19 mouse cellular contexts compared by ENCODE assay signal in genomic region chr7:46204775-46205174, GRCm38 (mm10). TPM values are rescaled to one million over a fixed set of nuclear protein-coding genes. Genes with fewer than 3 reads are reported as not detected.
DNase-seq lines count a peak whose midpoint lies in the region; ATAC-seq and TF ChIP-seq lines count a peak whose summit lies in the region.
"Had no signal": no experiment of that assay in that cellular context is flagged by ENCODE, and none has a peak within 500 bp of the region (broad histone marks: within the 10 kb centered on the region; RNA-seq: fewer than 3 reads in every experiment).

No protein-coding gene starts in this region.

- H3K36me3 ChIP-seq in heart, adult 2 months (ENCODE audit: control insufficient read depth, insufficient read depth, low read length): no peaks in the 10 kb centered on the region
- no peaks in the 10 kb centered on the region for H3K36me3 ChIP-seq in neural tube, embryonic 15.5 days
- H3K36me3 ChIP-seq: hindbrain, embryonic 12.5 days; limb, embryonic 13.5 days; liver, embryonic 12.5 days; neural tube, embryonic 12.5 days; stomach, embryonic 15.5 days had no signal

- H3K27me3 ChIP-seq in heart, adult 2 months (ENCODE audit: control insufficient read depth, insufficient read depth, low read length): no peaks in the 10 kb centered on the region
- H3K27me3 ChIP-seq in neural tube, embryonic 15.5 days (replicated peaks): 0 out of 2 replicates have a peak, but pooled peaks cover 2% of the 10 kb centered on the region
- H3K27me3 ChIP-seq: forebrain, embryonic 13.5 days; hindbrain, embryonic 12.5 days; limb, embryonic 13.5 days; liver, embryonic 12.5 days; neural tube, embryonic 12.5 days; stomach, embryonic 15.5 days had no signal

- H3K79me2 ChIP-seq in heart, adult 2 months (replicated peaks; ENCODE audit: control insufficient read depth, insufficient read depth, low read length): no peaks in the 10 kb centered on the region

- no peak for TF ChIP-seq EP300 in heart, adult 2 months (IDR thresholded peaks at IDR 0.05; ENCODE audit: insufficient read depth, low read depth, low read length)

- H3K27ac ChIP-seq in heart, adult 2 months: no peak overlapping the region
- no peak overlapping the region for H3K27ac ChIP-seq in left cerebral cortex, adult 2 months
- no peak overlapping the region for H3K27ac ChIP-seq in neural tube, embryonic 15.5 days (replicated peaks)
- H3K27ac ChIP-seq: forebrain, embryonic 13.5 days; hindbrain, embryonic 12.5 days; limb, embryonic 13.5 days; liver, embryonic 12.5 days; neural tube, embryonic 12.5 days; stomach, embryonic 15.5 days had no signal

- DNase-seq in cerebellum, adult 18-20 months: peak; percentile 16 to 18
- DNase-seq in cerebellum, adult 9-11 months: no peak
- DNase-seq in heart, adult 2 months: no peak
- DNase-seq in heart, postnatal 4 days: no peak
- DNase-seq in left cerebral cortex, adult 2 months (ENCODE audit: extremely low spot score in 1 of 2, low spot score in 2 of 2): no peak
- DNase-seq in left cerebral cortex, adult 18-20 months (ENCODE audit: low spot score in 2 of 2): no peak
- DNase-seq: kidney, adult 8-10 months; lung, adult 18-20 months had no signal

- H3K4me2 ChIP-seq in neural tube, embryonic 15.5 days: no peak overlapping the region
- H3K4me2 ChIP-seq: forebrain, embryonic 13.5 days; heart, embryonic 11.5 days; hindbrain, embryonic 12.5 days; limb, embryonic 13.5 days; liver, embryonic 12.5 days; neural tube, embryonic 12.5 days; stomach, embryonic 15.5 days had no signal

- 64% methylated on average over 6 of the region's 6 CpGs for WGBS in heart, adult 2 months
- WGBS in neural tube, embryonic 15.5 days: 82% methylated on average over 6 of the region's 6 CpGs

- intact Hi-C loops in heart, adult 2 months (cut with DNase I): loop anchor here (1.0 kb wide), 1 partner anchor 108 kb away; no protein-coding TSS in a partner anchor
- intact Hi-C loops in left cerebral cortex, adult 2 months (cut with DNase I): loop anchor here (1.0 kb wide), 1 partner anchor 108 kb away; no protein-coding TSS in a partner anchor

- H3K4me1 ChIP-seq in heart, adult 2 months (ENCODE audit: control insufficient read depth, insufficient read depth, low read length): no peaks in the 10 kb centered on the region
- 0 out of 2 replicates have a peak, but pooled peaks cover 4% of the 10 kb centered on the region for H3K4me1 ChIP-seq in neural tube, embryonic 15.5 days
- H3K4me1 ChIP-seq: liver, embryonic 12.5 days; stomach, embryonic 15.5 days had no signal

- no peaks in the 10 kb centered on the region for H3K9me3 ChIP-seq in neural tube, embryonic 15.5 days (replicated peaks)
- H3K9me3 ChIP-seq: forebrain, embryonic 13.5 days; hindbrain, embryonic 12.5 days; limb, embryonic 13.5 days; liver, embryonic 12.5 days; megakaryocyte, embryonic 14.5 days; neural tube, embryonic 12.5 days; stomach, embryonic 15.5 days had no signal

- no peak for ATAC-seq in neural tube, embryonic 15.5 days (ENCODE audit: low FRiP score)
- ATAC-seq: liver, embryonic 12.5 days had no signal

- H3K9ac ChIP-seq in heart, adult 2 months (ENCODE audit: low read depth, low read length): no peak overlapping the region
- H3K9ac ChIP-seq in neural tube, embryonic 15.5 days (replicated peaks): no peak overlapping the region
- H3K9ac ChIP-seq: forebrain, embryonic 13.5 days; hindbrain, embryonic 12.5 days; limb, embryonic 13.5 days; liver, embryonic 12.5 days; neural tube, embryonic 12.5 days; stomach, embryonic 15.5 days had no signal

- H3K4me3 ChIP-seq in heart, adult 2 months: no peak overlapping the region
- no peak overlapping the region for H3K4me3 ChIP-seq in left cerebral cortex, adult 2 months
- H3K4me3 ChIP-seq in neural tube, embryonic 15.5 days (replicated peaks): no peak overlapping the region
- H3K4me3 ChIP-seq: forebrain, embryonic 13.5 days; hindbrain, embryonic 12.5 days; limb, embryonic 13.5 days; liver, embryonic 12.5 days; megakaryocyte, embryonic 14.5 days; neural tube, embryonic 12.5 days; stomach, embryonic 15.5 days had no signal

- TF ChIP-seq CTCF in heart, adult 2 months (IDR thresholded peaks at IDR 0.05): peak; percentile 39
- peak; percentile 19; the same call in 1 of the 2 replicates for TF ChIP-seq CTCF in left cerebral cortex, adult 2 months (IDR thresholded peaks at IDR 0.05)

- no peak for TF ChIP-seq POLR2A in heart, adult 2 months (IDR thresholded peaks at IDR 0.05; ENCODE audit: insufficient read depth, low read depth, low read length)

RNA-seq across cellular contexts. Expression of gene Abcc8, which starts 24.9 kb away (rescaled TPM):
- 10 to 100 TPM; 42.5 to 44.1 TPM for total RNA-seq in heart, adult 2 months (2021)
- 40.1 and 47.6 TPM in 2 replicates for polyA plus RNA-seq in heart, adult 2 months (2012; rRNA removed)
- 10 to 100 TPM; 72.8 to 79.6 TPM for total RNA-seq in heart, postnatal 4 days (2021)
- 10 to 100 TPM; 38.6 to 43.8 TPM for total RNA-seq in left cerebral cortex, adult 2 months (2021)
- 10 to 100 TPM; 34.8 to 39.2 TPM for total RNA-seq in left cerebral cortex, adult 18-20 months (2021)
- 11.2 and 12.4 TPM in 2 replicates for polyA plus RNA-seq in neural tube, embryonic 15.5 days (2015; fragmentation: Nextera tagmentation; extraction: Ambion mirVana)

RNA-seq across cellular contexts. Expression of gene Ush1c, which starts 33.5 kb away (rescaled TPM):
- total RNA-seq in heart, adult 2 months (2021): 1 to 10 TPM; 5.1 to 5.5 TPM
- 4.0 and 15.5 TPM in 2 replicates for polyA plus RNA-seq in heart, adult 2 months (2012; rRNA removed)
- total RNA-seq in heart, postnatal 4 days (2021): 10 to 100 TPM; 13.1 to 14.2 TPM
- total RNA-seq in left cerebral cortex, adult 2 months (2021): under 1 TPM in 1 of 2 experiments, not detected in 1; 0.14 TPM
- under 1 TPM in 1 of 2 experiments, not detected in 1; 0.28 TPM for total RNA-seq in left cerebral cortex, adult 18-20 months (2021)
- 2.1 and 5.0 TPM in 2 replicates for polyA plus RNA-seq in neural tube, embryonic 15.5 days (2015; fragmentation: Nextera tagmentation; extraction: Ambion mirVana)
- total RNA-seq: left cerebral cortex, postnatal 25 days had no signal

RNA-seq across cellular contexts. Expression of gene Otog, which starts 36.0 kb away (rescaled TPM):
- not detected for total RNA-seq in heart, adult 2 months (2021)
- 0.06 TPM in 1 of 2 replicates, not detected in the other for polyA plus RNA-seq in heart, adult 2 months (2012; rRNA removed)
- not detected for total RNA-seq in heart, postnatal 4 days (2021)
- total RNA-seq in left cerebral cortex, adult 2 months (2021): under 1 TPM; 0.07 to 0.19 TPM
- under 1 TPM in 1 of 2 experiments, not detected in 1; 0.07 TPM for total RNA-seq in left cerebral cortex, adult 18-20 months (2021)
- 0.09 TPM in 1 of 2 replicates, not detected in the other for polyA plus RNA-seq in neural tube, embryonic 15.5 days (2015; fragmentation: Nextera tagmentation; extraction: Ambion mirVana)
- total RNA-seq: heart, postnatal 10 days had no signal
- polyA plus RNA-seq: forebrain, embryonic 13.5 days; heart, embryonic 11.5 days; liver, embryonic 12.5 days had no signal

Comparison
In these comparisons a context has a peak if more than half of its experiments do, and no peak if none do; other contexts are left out.
1. DNase-seq: peak in cerebellum, adult 18-20 months (2 of 2); none in cerebellum, adult 9-11 months (single experiment), heart, adult 2 months (0 of 2), heart, postnatal 4 days (single experiment), left cerebral cortex, adult 2 months (0 of 2) and left cerebral cortex, adult 18-20 months (0 of 2).
2. RNA of gene Ush1c, which starts 33.5 kb away (total RNA-seq): 13.1 to 14.2 TPM in heart, postnatal 4 days and 5.1 to 5.5 TPM in heart, adult 2 months; 0.28 TPM in left cerebral cortex, adult 18-20 months and 0.14 TPM in left cerebral cortex, adult 2 months; every median in the first group is over 4 times any median in the second.